In genomic region chr4:136878601-136879000, GRCm38 (mm10) we compare ENCODE assay signal across 13 mouse cellular contexts. TPM values are rescaled to one million over a fixed set of nuclear protein-coding genes. Genes with fewer than 3 reads are reported as not detected.
A peak's percentile ranks its signal among the peaks of the same experiment; 100 is the strongest.
DNase-seq lines count a peak whose midpoint lies in the region; ATAC-seq and TF ChIP-seq lines count a peak whose summit lies in the region.
"Had no signal": no experiment of that assay in that cellular context is flagged by ENCODE, and none has a peak within 500 bp of the region (broad histone marks: within the 10 kb centered on the region; RNA-seq: fewer than 3 reads in every experiment).

No protein-coding gene starts in this region.

- no peaks in the 10 kb centered on the region for H3K36me3 ChIP-seq in forebrain, postnatal 0 days (ENCODE audit: insufficient read depth)
- H3K36me3 ChIP-seq in forebrain, embryonic 11.5 days (ENCODE audit: control insufficient read depth, insufficient read depth, low read length), result no peaks in the 10 kb centered on the region
- no peaks in the 10 kb centered on the region for H3K36me3 ChIP-seq in liver, adult 2 months (ENCODE audit: control insufficient read depth, insufficient read depth, low read length)
- no peaks in the 10 kb centered on the region for H3K36me3 ChIP-seq in hindbrain, embryonic 16.5 days (ENCODE audit: control insufficient read depth, insufficient read depth, low read length)
- H3K36me3 ChIP-seq: embryonic facial prominence, embryonic 13.5 days; neural tube, embryonic 12.5 days; stomach, embryonic 15.5 days had no signal

- no peak for ATAC-seq in forebrain, postnatal 0 days
- no peak for ATAC-seq in forebrain, embryonic 11.5 days (replicated peaks; ENCODE audit: low FRiP score)
- ATAC-seq in hindbrain, embryonic 16.5 days, result no peak

- no peaks in the 10 kb centered on the region for H3K79me2 ChIP-seq in liver, adult 2 months (ENCODE audit: control insufficient read depth, insufficient read depth, low read length)

- intact Hi-C loops in gastrocnemius, postnatal 36 days (cut with DNase I), result no loop called here

- no peaks in the 10 kb centered on the region for H3K4me1 ChIP-seq in forebrain, postnatal 0 days (ENCODE audit: insufficient read depth)
- no peaks in the 10 kb centered on the region for H3K4me1 ChIP-seq in forebrain, embryonic 11.5 days (replicated peaks; ENCODE audit: control insufficient read depth, insufficient read depth, low read length)
- H3K4me1 ChIP-seq in liver, adult 2 months (ENCODE audit: control insufficient read depth, insufficient read depth, low read length), result no peaks in the 10 kb centered on the region
- no peaks in the 10 kb centered on the region for H3K4me1 ChIP-seq in hindbrain, embryonic 16.5 days (ENCODE audit: control insufficient read depth, insufficient read depth, low read depth, low read length)
- H3K4me1 ChIP-seq: embryonic facial prominence, embryonic 13.5 days; neural tube, embryonic 12.5 days; stomach, embryonic 15.5 days had no signal

- peak; percentile 39 for DNase-seq in forebrain, postnatal 0 days
- DNase-seq in forebrain, embryonic 11.5 days (ENCODE audit: low spot score), result no peak
- peak; percentile 14 for DNase-seq in liver, adult 2 months (ENCODE audit: extremely low read depth, low read depth, low spot score)
- DNase-seq in liver (no peak), ES-CJ7 (ENCODE audit: low read depth, low spot score) (peak; percentile 40)
- peak; percentile 19 to 37 for DNase-seq in cerebellum, postnatal 36 days
- DNase-seq in gastrocnemius, postnatal 36 days, result no peak
- DNase-seq: gastrocnemius, postnatal 10 days; lung, adult 2 months had no signal

- H3K9ac ChIP-seq in forebrain, postnatal 0 days, result no peak overlapping the region
- no peak overlapping the region for H3K9ac ChIP-seq in forebrain, embryonic 11.5 days (ENCODE audit: low read length)
- H3K9ac ChIP-seq in liver, adult 2 months (ENCODE audit: low read depth, low read length), result no peak overlapping the region
- H3K9ac ChIP-seq in hindbrain, embryonic 16.5 days (ENCODE audit: low read depth, low read length), result no peak overlapping the region
- H3K9ac ChIP-seq: embryonic facial prominence, embryonic 13.5 days; neural tube, embryonic 12.5 days; stomach, embryonic 15.5 days had no signal

- H3K9me3 ChIP-seq in forebrain, postnatal 0 days (ENCODE audit: low read length), result no peaks in the 10 kb centered on the region
- no peaks in the 10 kb centered on the region for H3K9me3 ChIP-seq in forebrain, embryonic 11.5 days (ENCODE audit: control insufficient read depth, low read length)
- no peaks in the 10 kb centered on the region for H3K9me3 ChIP-seq in hindbrain, embryonic 16.5 days (ENCODE audit: control insufficient read depth, low read length)
- H3K9me3 ChIP-seq: embryonic facial prominence, embryonic 13.5 days; neural tube, embryonic 12.5 days; stomach, embryonic 15.5 days had no signal

- WGBS in forebrain, postnatal 0 days, result 25% methylated on average over 5 of the region's 5 CpGs
- 24% methylated on average over 5 of the region's 5 CpGs for WGBS in forebrain, embryonic 11.5 days
- WGBS in liver, adult 2 months, result 29% methylated on average over 5 of the region's 5 CpGs
- 19% methylated on average over 5 of the region's 5 CpGs for whole genome bisulfite sequencing in hindbrain, embryonic 16.5 days

- H3K4me3 ChIP-seq in forebrain, postnatal 0 days (ENCODE audit: low read depth, low read length), result no peak overlapping the region
- no peak overlapping the region for H3K4me3 ChIP-seq in forebrain, embryonic 11.5 days (ENCODE audit: low read depth, low read length)
- no peak overlapping the region for H3K4me3 ChIP-seq in liver, adult 2 months (ENCODE audit: insufficient read depth, low read depth, low read length)
- no peak overlapping the region for H3K4me3 ChIP-seq in hindbrain, embryonic 16.5 days (ENCODE audit: low read length)
- H3K4me3 ChIP-seq: embryonic facial prominence, embryonic 13.5 days; neural tube, embryonic 12.5 days; stomach, embryonic 15.5 days had no signal

- no peak overlapping the region for H3K27ac ChIP-seq in forebrain, postnatal 0 days (ENCODE audit: low read depth, low read length)
- H3K27ac ChIP-seq in forebrain, embryonic 11.5 days (ENCODE audit: low read depth, low read length), result no peak overlapping the region
- H3K27ac ChIP-seq in liver, adult 2 months (replicated peaks; ENCODE audit: insufficient read depth, low read depth, low read length), result no peak overlapping the region
- no peak overlapping the region for H3K27ac ChIP-seq in hindbrain, embryonic 16.5 days (ENCODE audit: low read depth, low read length)
- H3K27ac ChIP-seq: embryonic facial prominence, embryonic 13.5 days; neural tube, embryonic 12.5 days; stomach, embryonic 15.5 days had no signal

- no peak for TF ChIP-seq POLR2A in liver, adult 2 months (IDR thresholded peaks at IDR 0.05; ENCODE audit: extremely low read depth, insufficient read depth, low read length)

- no peaks in the 10 kb centered on the region for H3K27me3 ChIP-seq in forebrain, postnatal 0 days (ENCODE audit: insufficient read depth, low read length)
- H3K27me3 ChIP-seq in forebrain, embryonic 11.5 days (ENCODE audit: control insufficient read depth, insufficient read depth, low read length), result no peaks in the 10 kb centered on the region
- no peaks in the 10 kb centered on the region for H3K27me3 ChIP-seq in liver, adult 2 months (ENCODE audit: control insufficient read depth, insufficient read depth, low read length)
- H3K27me3 ChIP-seq in hindbrain, embryonic 16.5 days (replicated peaks; ENCODE audit: control insufficient read depth, insufficient read depth, low read length), result no peaks in the 10 kb centered on the region
- H3K27me3 ChIP-seq: embryonic facial prominence, embryonic 13.5 days; neural tube, embryonic 12.5 days; stomach, embryonic 15.5 days had no signal

- peak; percentile 59 for TF ChIP-seq CTCF in forebrain, postnatal 0 days (IDR thresholded peaks at IDR 0.05; ENCODE audit: low read depth)
- peak; percentile 24; the same call in 1 of the 2 replicates for TF ChIP-seq CTCF in liver, adult 2 months (IDR thresholded peaks at IDR 0.05; ENCODE audit: low read depth, low read length)

- no peak overlapping the region for H3K4me2 ChIP-seq in forebrain, postnatal 0 days (ENCODE audit: low read depth)
- H3K4me2 ChIP-seq in forebrain, embryonic 11.5 days (ENCODE audit: low read depth, low read length, severe bottlenecking), result no peak overlapping the region
- no peak overlapping the region for H3K4me2 ChIP-seq in hindbrain, embryonic 16.5 days (ENCODE audit: low read length)
- H3K4me2 ChIP-seq: embryonic facial prominence, embryonic 13.5 days; neural tube, embryonic 12.5 days; stomach, embryonic 15.5 days had no signal

RNA-seq across cellular contexts. Expression of gene C1qb, which starts 7.4 kb away (rescaled TPM):
- total RNA-seq in forebrain, postnatal 0 days (2014; rRNA removed), result 53.9 and 57.1 TPM in 2 replicates
- 67.4 and 78.2 TPM in 2 replicates for polyA plus RNA-seq in forebrain, postnatal 0 days (2015; fragmentation: Nextera tagmentation; extraction: Ambion mirVana)
- 19.7 and 21.1 TPM in 2 replicates for polyA plus RNA-seq in forebrain, embryonic 11.5 days (2014; fragmentation: Nextera tagmentation; extraction: Ambion mirVana)
- total RNA-seq in liver, adult 2 months (2014; rRNA removed), result 64.7 and 68.4 TPM in 2 replicates
- 56.7 and 88.8 TPM in 2 replicates for polyA plus RNA-seq in liver, adult 2 months (2012; rRNA removed)
- total RNA-seq in gastrocnemius, postnatal 36 days (2021), result 10 to 100 TPM in 1 of 2 experiments, 1 to 10 TPM in 1; 9.9 to 13.7 TPM
- 49.8 and 53.9 TPM in 2 replicates for polyA plus RNA-seq in hindbrain, embryonic 16.5 days (2015; fragmentation: Nextera tagmentation; extraction: Ambion mirVana)

RNA-seq across cellular contexts. Expression of gene C1qc, which starts 14.3 kb away (rescaled TPM):
- total RNA-seq in forebrain, postnatal 0 days (2014; rRNA removed), result 61.9 and 64.6 TPM in 2 replicates
- polyA plus RNA-seq in forebrain, postnatal 0 days (2015; fragmentation: Nextera tagmentation; extraction: Ambion mirVana), result 46.1 and 49.3 TPM in 2 replicates
- 10.0 and 10.7 TPM in 2 replicates for polyA plus RNA-seq in forebrain, embryonic 11.5 days (2014; fragmentation: Nextera tagmentation; extraction: Ambion mirVana)
- total RNA-seq in liver, adult 2 months (2014; rRNA removed), result 82.9 and 89.6 TPM in 2 replicates
- polyA plus RNA-seq in liver, adult 2 months (2012; rRNA removed), result 66.3 and 104 TPM in 2 replicates
- total RNA-seq in gastrocnemius, postnatal 36 days (2021), result 10 to 100 TPM in 1 of 2 experiments, 1 to 10 TPM in 1; 7.8 to 12.1 TPM
- 25.5 and 28.8 TPM in 2 replicates for polyA plus RNA-seq in hindbrain, embryonic 16.5 days (2015; fragmentation: Nextera tagmentation; extraction: Ambion mirVana)

RNA-seq across cellular contexts. Expression of gene C1qa, which starts 20.0 kb away (rescaled TPM):
- total RNA-seq in forebrain, postnatal 0 days (2014; rRNA removed), result 47.7 and 53.1 TPM in 2 replicates
- polyA plus RNA-seq in forebrain, postnatal 0 days (2015; fragmentation: Nextera tagmentation; extraction: Ambion mirVana), result 42.2 and 43.5 TPM in 2 replicates
- 8.2 and 11.3 TPM in 2 replicates for polyA plus RNA-seq in forebrain, embryonic 11.5 days (2014; fragmentation: Nextera tagmentation; extraction: Ambion mirVana)
- total RNA-seq in liver, adult 2 months (2014; rRNA removed), result 76.5 and 86.2 TPM in 2 replicates
- 47.3 and 76.4 TPM in 2 replicates for polyA plus RNA-seq in liver, adult 2 months (2012; rRNA removed)
- total RNA-seq in gastrocnemius, postnatal 36 days (2021), result 10 to 100 TPM in 1 of 2 experiments, 1 to 10 TPM in 1; 8.9 to 13.5 TPM
- 34.0 and 36.8 TPM in 2 replicates for polyA plus RNA-seq in hindbrain, embryonic 16.5 days (2015; fragmentation: Nextera tagmentation; extraction: Ambion mirVana)

RNA-seq across cellular contexts. Expression of gene Ephb2, which starts 42.8 kb away (rescaled TPM):
- total RNA-seq in forebrain, postnatal 0 days (2014; rRNA removed), result 79.9 and 85.6 TPM in 2 replicates
- polyA plus RNA-seq in forebrain, postnatal 0 days (2015; fragmentation: Nextera tagmentation; extraction: Ambion mirVana), result 9.2 and 10.8 TPM in 2 replicates
- polyA plus RNA-seq in forebrain, embryonic 11.5 days (2014; fragmentation: Nextera tagmentation; extraction: Ambion mirVana), result 35.8 and 36.9 TPM in 2 replicates
- total RNA-seq in liver, adult 2 months (2014; rRNA removed), result 0.20 and 0.37 TPM in 2 replicates
- polyA plus RNA-seq in liver, adult 2 months (2012; rRNA removed), result 0.18 and 0.27 TPM in 2 replicates
- total RNA-seq in gastrocnemius, postnatal 36 days (2021), result under 1 TPM; 0.87 to 0.94 TPM
- 7.8 and 10.1 TPM in 2 replicates for polyA plus RNA-seq in hindbrain, embryonic 16.5 days (2015; fragmentation: Nextera tagmentation; extraction: Ambion mirVana)

Comparison
In these comparisons a context has a peak if more than half of its experiments do, and no peak if none do; other contexts are left out.
1. DNase-seq: peak in forebrain, postnatal 0 days (single experiment), liver, adult 2 months (single experiment), ES-CJ7 (single experiment) and cerebellum, postnatal 36 days (2 of 2); none in forebrain, embryonic 11.5 days (single experiment), liver (single experiment) and gastrocnemius, postnatal 36 days (0 of 2).